ENCODE assay signal across 22 mouse cellular contexts in the genomic region with DNA sequence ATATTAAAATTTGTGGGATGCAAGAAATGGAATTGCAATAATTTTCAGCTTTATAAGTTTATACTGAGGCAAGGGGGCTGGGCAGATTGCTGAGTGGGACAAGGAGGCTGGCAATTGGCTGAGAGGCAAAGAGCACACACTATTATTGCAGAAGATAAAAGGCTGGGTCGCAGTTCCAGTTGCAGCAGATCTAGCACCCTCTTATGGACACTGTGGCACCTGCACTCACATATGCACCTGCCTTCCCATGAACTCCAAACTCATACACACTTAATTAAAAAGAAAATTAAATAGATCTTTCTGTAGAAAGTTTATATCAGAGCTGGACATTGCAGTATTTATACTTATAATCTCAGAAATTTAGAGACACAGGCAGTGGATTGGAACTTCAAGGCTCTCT.
A peak's percentile ranks its signal among the peaks of the same experiment; 100 is the strongest.
DNase-seq lines count a peak whose midpoint lies in the region; ATAC-seq and TF ChIP-seq lines count a peak whose summit lies in the region.
"Had no signal": no experiment of that assay in that cellular context is flagged by ENCODE, and none has a peak within 500 bp of the region (broad histone marks: within the 10 kb centered on the region; RNA-seq: fewer than 3 reads in every experiment).

No protein-coding gene starts in this region.

- H3K9me3 ChIP-seq in intestine, postnatal 0 days (ENCODE audit: control insufficient read depth): no peaks in the 10 kb centered on the region
- no peaks in the 10 kb centered on the region for H3K9me3 ChIP-seq in intestine, embryonic 16.5 days (ENCODE audit: control insufficient read depth, low read length)
- no peaks in the 10 kb centered on the region for H3K9me3 ChIP-seq in lung, embryonic 14.5 days (ENCODE audit: low read depth, low read length)
- H3K9me3 ChIP-seq: embryonic facial prominence, embryonic 13.5 days; forebrain, embryonic 15.5 days; G1E; hindbrain, embryonic 15.5 days; midbrain, embryonic 12.5 days; neural tube, embryonic 12.5 days had no signal

- no peak for DNase-seq in lung, embryonic 14.5 days
- DNase-seq in lung, postnatal 4 days: no peak
- peak; percentile 52 for DNase-seq in R1 (ENCODE audit: low read depth, low spot score)
- no peak for DNase-seq in ovary, postnatal 36 days (ENCODE audit: low spot score)
- DNase-seq in urinary bladder, adult 18-20 months (ENCODE audit: low spot score in 2 of 2): no peak
- DNase-seq: cerebellum, adult 8-10 months; gastrocnemius, postnatal 25 days; heart, adult 2 months; heart, postnatal 36 days; kidney, adult 11 months; kidney, postnatal 10 days; right cerebral cortex, adult 18-20 months had no signal

- 55% methylated on average over 1 of the region's 1 CpGs for WGBS in intestine, postnatal 0 days
- WGBS in intestine, embryonic 16.5 days: 67% methylated on average over 1 of the region's 1 CpGs
- 39% methylated on average over 1 of the region's 1 CpGs for WGBS in lung, embryonic 14.5 days

- no peaks in the 10 kb centered on the region for H3K36me3 ChIP-seq in intestine, postnatal 0 days (ENCODE audit: control insufficient read depth, insufficient read depth)
- no peaks in the 10 kb centered on the region for H3K36me3 ChIP-seq in intestine, embryonic 16.5 days (ENCODE audit: control insufficient read depth, insufficient read depth, low read length)
- no peaks in the 10 kb centered on the region for H3K36me3 ChIP-seq in lung, embryonic 14.5 days (ENCODE audit: insufficient read depth)
- H3K36me3 ChIP-seq: embryonic facial prominence, embryonic 13.5 days; forebrain, embryonic 15.5 days; G1E; hindbrain, embryonic 15.5 days; midbrain, embryonic 12.5 days; neural tube, embryonic 12.5 days had no signal

- H3K4me2 ChIP-seq in intestine, postnatal 0 days (replicated peaks; ENCODE audit: low read depth): no peak overlapping the region
- H3K4me2 ChIP-seq in intestine, embryonic 16.5 days (ENCODE audit: low read depth, low read length): no peak overlapping the region
- no peak overlapping the region for H3K4me2 ChIP-seq in lung, embryonic 14.5 days
- H3K4me2 ChIP-seq: embryonic facial prominence, embryonic 13.5 days; forebrain, embryonic 15.5 days; hindbrain, embryonic 15.5 days; midbrain, embryonic 12.5 days; neural tube, embryonic 12.5 days had no signal

- peak; percentile 41 for TF ChIP-seq CTCF in intestine, postnatal 0 days (IDR thresholded peaks at IDR 0.05; ENCODE audit: low read depth)
- 0 out of 2 replicates have a peak, but pooled peaks have one; percentile 23 for TF ChIP-seq CTCF in lung, embryonic 14.5 days (IDR thresholded peaks at IDR 0.05; ENCODE audit: low read depth)

- H3K9ac ChIP-seq in intestine, postnatal 0 days (ENCODE audit: low read depth, low read length): no peak overlapping the region
- no peak overlapping the region for H3K9ac ChIP-seq in intestine, embryonic 16.5 days (ENCODE audit: low read depth, low read length)
- H3K9ac ChIP-seq in lung, embryonic 14.5 days: no peak overlapping the region
- H3K9ac ChIP-seq: embryonic facial prominence, embryonic 13.5 days; forebrain, embryonic 15.5 days; hindbrain, embryonic 15.5 days; liver, embryonic 14.5 days; midbrain, embryonic 12.5 days; neural tube, embryonic 12.5 days had no signal

- H3K4me1 ChIP-seq in intestine, postnatal 0 days (replicated peaks; ENCODE audit: control insufficient read depth, insufficient read depth, low read length): no peaks in the 10 kb centered on the region
- no peaks in the 10 kb centered on the region for H3K4me1 ChIP-seq in intestine, embryonic 16.5 days (ENCODE audit: control insufficient read depth, insufficient read depth, low read length)
- no peaks in the 10 kb centered on the region for H3K4me1 ChIP-seq in lung, embryonic 14.5 days (ENCODE audit: insufficient read depth)
- H3K4me1 ChIP-seq: embryonic facial prominence, embryonic 13.5 days; forebrain, embryonic 15.5 days; hindbrain, embryonic 15.5 days; midbrain, embryonic 12.5 days; neural tube, embryonic 12.5 days had no signal

- H3K4me3 ChIP-seq in intestine, postnatal 0 days (ENCODE audit: low read depth, low read length): no peak overlapping the region
- no peak overlapping the region for H3K4me3 ChIP-seq in intestine, embryonic 16.5 days (ENCODE audit: low read length)
- no peak overlapping the region for H3K4me3 ChIP-seq in lung, embryonic 14.5 days (ENCODE audit: low read depth, low read length)
- H3K4me3 ChIP-seq: embryonic facial prominence, embryonic 13.5 days; forebrain, embryonic 15.5 days; heart, adult 2 months; hindbrain, embryonic 15.5 days; left cerebral cortex, adult 2 months; midbrain, embryonic 12.5 days; neural tube, embryonic 12.5 days had no signal

- no peak for ATAC-seq in intestine, postnatal 0 days
- ATAC-seq in intestine, embryonic 16.5 days: no peak
- ATAC-seq in lung, embryonic 14.5 days (ENCODE audit: insufficient read depth): no peak
- ATAC-seq: forebrain, embryonic 15.5 days had no signal

- no peak overlapping the region for H3K27ac ChIP-seq in intestine, postnatal 0 days (ENCODE audit: low read depth, low read length)
- H3K27ac ChIP-seq in intestine, embryonic 16.5 days (ENCODE audit: low read length): no peak overlapping the region
- H3K27ac ChIP-seq in lung, embryonic 14.5 days (ENCODE audit: low read depth): no peak overlapping the region
- H3K27ac ChIP-seq: embryonic facial prominence, embryonic 13.5 days; forebrain, embryonic 15.5 days; heart, adult 2 months; hindbrain, embryonic 15.5 days; left cerebral cortex, adult 2 months; liver, embryonic 14.5 days; midbrain, embryonic 12.5 days; neural tube, embryonic 12.5 days had no signal

- H3K27me3 ChIP-seq in intestine, postnatal 0 days (replicated peaks; ENCODE audit: control insufficient read depth, insufficient read depth, low read length): no peaks in the 10 kb centered on the region
- H3K27me3 ChIP-seq in intestine, embryonic 16.5 days (replicated peaks; ENCODE audit: control insufficient read depth, insufficient read depth, low read length): no peaks in the 10 kb centered on the region
- H3K27me3 ChIP-seq in lung, embryonic 14.5 days (ENCODE audit: insufficient read depth, low read length): no peaks in the 10 kb centered on the region
- H3K27me3 ChIP-seq: embryonic facial prominence, embryonic 13.5 days; forebrain, embryonic 15.5 days; hindbrain, embryonic 15.5 days; midbrain, embryonic 12.5 days; neural tube, embryonic 12.5 days had no signal
